Mouse (Mus musculus) lung, postnatal 0 days (tissue): ENCODE measurements around the gene Nfat5. TPM values are rescaled to one million over a fixed set of nuclear protein-coding genes. Genes with fewer than 3 reads are reported as not detected.

Experiments
- ATAC-seq: fragments of 200-750 bp; cut with Nextera tagmentation; 2 replicates; pipeline ENCODE4 v1.8.0; 2017; ENCODE audit warnings: moderate library complexity
- DNase-seq: peaks from one replicate; pipeline ENCODE4 v3.0.0-alpha.2; 2016; ENCODE audit warnings: low spot score
- H3K27ac ChIP-seq: fragments of 300-500 bp; sonication (generic); 2 replicates; pipeline ENCODE4 v1.5.1; 2014; ENCODE audit warnings: antibody characterized with exemption, mild to moderate bottlenecking, low read length, mixed read lengths
- H3K27me3 ChIP-seq: fragments of 300-500 bp; sonication (generic); replicated peaks from 2 replicates; pipeline ENCODE4 v1.6.1; 2014; ENCODE audit warnings: low read length, mixed read lengths; ENCODE audit not compliant: insufficient read depth
- H3K36me3 ChIP-seq: fragments of 300-500 bp; sonication (generic); 2 replicates; pipeline ENCODE4 v1.6.1; 2014; ENCODE audit warnings: low read length, mixed read lengths; ENCODE audit not compliant: insufficient read depth
- H3K4me1 ChIP-seq: fragments of 300-500 bp; sonication (generic); 2 replicates; pipeline ENCODE4 v1.6.1; 2014; ENCODE audit warnings: antibody characterized with exemption, low read depth, low read length, mixed read lengths; ENCODE audit not compliant: insufficient read depth
- H3K4me2 ChIP-seq: fragments of 300-500 bp; sonication (generic); replicated peaks from 2 replicates; pipeline ENCODE4 v1.6.1; 2014; ENCODE audit warnings: low read depth, mild to moderate bottlenecking, low read length, moderate library complexity, mixed read lengths
- H3K4me3 ChIP-seq: fragments of 300-500 bp; sonication (generic); 2 replicates; pipeline ENCODE4 v1.5.1; 2014; ENCODE audit warnings: low read depth, low read length
- H3K9ac ChIP-seq: fragments of 300-500 bp; sonication (generic); replicated peaks from 2 replicates; pipeline ENCODE4 v1.6.1; 2014; ENCODE audit warnings: low read depth, mild to moderate bottlenecking
- H3K9me3 ChIP-seq: fragments of 300-500 bp; sonication (generic); 2 replicates; pipeline ENCODE4 v1.6.1; 2016; ENCODE audit warnings: low read length, mixed read lengths
- CTCF ChIP-seq: IDR thresholded peaks from 2 replicates; pipeline ENCODE4 v1.5.1; 2016; ENCODE audit warnings: antibody characterized with exemption, mild to moderate bottlenecking
- EP300 ChIP-seq: IDR thresholded peaks from 2 replicates; pipeline ENCODE4 v1.6.1; 2016; ENCODE audit warnings: antibody characterized with exemption, mild to moderate bottlenecking, control low read depth
- WGBS: fragments of 180-500 bp; shearing (Covaris S2); extraction: QIAGEN DNeasy Blood & Tissue Kit; methylation state at CpG from one replicate; pipeline ENCODE4 v1.1.7; 2014; 5-methylcytosine and 5-hydroxymethylcytosine counted together
- polyA plus RNA-seq: library from polyadenylated mRNA; unstranded; fragments of >200 nt; fragmentation: Nextera tagmentation; extraction: Ambion mirVana; gene quantifications from 2 replicates; pipeline ENCODE4 v1.2.1, GENCODE M21; 2015

The Nfat5 gene
- polyA plus RNA-seq, 1 experiment from 2014 or later: 8.8 TPM

GRCm38 (mm10) chr8:107389557-107389956, 96.3 kb downstream of the Nfat5 start:
- H3K27me3 ChIP-seq: no peaks in the 10 kb centered on the region

DNA sequence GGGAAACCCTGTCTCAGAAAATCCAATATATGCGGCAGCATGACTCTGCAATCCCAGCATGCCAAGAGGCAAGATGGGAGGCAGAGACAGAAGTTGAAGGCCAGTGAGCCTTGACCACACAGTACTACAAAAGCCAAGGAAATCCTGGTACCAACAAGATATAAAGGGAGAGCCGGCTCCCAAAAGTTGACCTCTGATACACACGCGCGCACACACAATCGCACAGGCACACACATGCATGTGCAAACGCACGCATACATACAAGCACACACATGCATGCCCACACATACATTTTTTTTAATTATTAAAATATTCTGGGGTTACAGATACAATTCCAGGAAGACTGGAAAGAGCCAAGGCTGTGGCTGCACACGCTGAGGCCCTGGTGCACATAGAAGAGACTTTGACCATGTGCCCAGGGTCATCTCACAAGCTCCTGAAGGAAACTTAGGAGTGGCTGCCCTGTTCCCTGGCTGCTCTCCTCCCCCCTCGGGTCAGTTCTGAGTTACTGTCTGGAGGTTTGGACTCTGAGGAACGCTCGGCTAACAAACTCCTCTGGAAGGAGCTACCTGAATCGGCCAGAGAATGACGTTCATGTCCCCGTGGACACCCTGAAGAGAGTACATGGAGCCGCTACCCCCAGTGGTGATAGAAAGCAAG, 97.3 kb downstream of the Nfat5 start:
- Histone ChIP-seq H3K4me2 (no peak overlapping the region), H3K9ac (no peak overlapping the region), H3K9me3 (no peaks in the 10 kb centered on the region), H3K4me3 (no peak overlapping the region), H3K27me3 (no peaks in the 10 kb centered on the region), H3K36me3 (no peaks in the 10 kb centered on the region), H3K27ac (no peak overlapping the region), H3K4me1 (0 out of 2 replicates have a peak, but pooled peaks cover 4% of the 10 kb centered on the region)
- DNase-seq: no peak
- no peak for TF ChIP-seq CTCF
- TF ChIP-seq EP300: no peak
- ATAC-seq: no peak
- WGBS: 94% methylated on average over 16 of the region's 16 CpGs

More at GRCm38 (mm10) chr8:107389557-107389956, 96.3 kb downstream of the Nfat5 start:
- DNase-seq: peak; percentile 72
- Histone ChIP-seq H3K36me3 (no peaks in the 10 kb centered on the region), H3K9me3 (no peaks in the 10 kb centered on the region), H3K4me2 (no peak overlapping the region), H3K9ac (no peak overlapping the region), H3K4me3 (no peak overlapping the region), H3K4me1 (0 out of 2 replicates have a peak, but pooled peaks cover 4% of the 10 kb centered on the region), H3K27ac (no peak overlapping the region)
- TF ChIP-seq EP300 (0 out of 2 replicates have a peak, but pooled peaks have one; percentile 13), CTCF (no peak)
- ATAC-seq: peak; percentile 43
- 24% methylated on average over 8 of the region's 8 CpGs for WGBS

DNA sequence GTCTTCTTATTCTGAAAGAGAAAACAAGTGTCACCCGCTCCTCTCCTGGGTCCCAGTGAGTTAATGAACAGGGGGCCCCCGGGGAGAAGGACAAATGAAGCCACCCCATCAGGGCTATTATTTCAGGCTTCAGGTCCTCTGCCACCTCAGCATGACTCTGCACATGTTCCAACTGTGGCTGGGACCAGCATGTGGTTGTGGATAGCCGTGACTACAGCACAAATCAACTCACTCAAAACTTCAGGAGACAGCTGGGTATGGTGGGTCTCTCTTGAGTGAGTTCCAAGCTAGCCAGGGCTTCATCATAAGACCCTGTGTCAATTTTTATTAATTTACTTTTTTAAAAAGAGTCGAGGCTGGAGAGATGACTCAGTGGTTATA, 97.9 kb downstream of the Nfat5 start:
- no peaks in the 10 kb centered on the region for H3K9me3 ChIP-seq
- ATAC-seq (no peak), DNase-seq (no peak)
- H3K4me2 ChIP-seq: no peak overlapping the region
- H3K27ac ChIP-seq: no peak overlapping the region
- H3K4me3 ChIP-seq: no peak overlapping the region
- TF ChIP-seq EP300 (no peak), CTCF (no peak)
- H3K4me1 ChIP-seq: 0 out of 2 replicates have a peak, but pooled peaks cover 4% of the 10 kb centered on the region
- no peaks in the 10 kb centered on the region for H3K27me3 ChIP-seq
- WGBS: 65% methylated on average over 4 of the region's 4 CpGs
- no peaks in the 10 kb centered on the region for H3K36me3 ChIP-seq
- H3K9ac ChIP-seq: no peak overlapping the region

DNA sequence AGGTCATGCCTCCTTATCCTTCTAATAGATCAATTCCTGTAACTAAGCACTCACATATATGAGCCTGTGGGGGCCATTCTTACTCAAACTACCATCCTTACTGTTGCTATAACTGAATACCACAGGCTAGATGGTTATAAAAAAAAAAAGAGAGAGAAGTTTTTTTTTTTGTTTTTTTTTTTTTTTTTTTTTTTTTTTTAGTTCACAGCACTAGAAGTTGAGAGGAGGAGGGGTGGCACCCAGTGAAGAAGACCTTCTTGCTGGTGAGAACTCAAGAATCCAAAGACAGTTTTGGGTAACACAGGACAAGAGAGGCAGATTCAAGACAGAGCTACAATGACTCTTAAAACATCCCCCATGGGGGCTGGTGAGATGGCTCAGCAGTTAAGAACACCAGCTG, 102.1 kb downstream of the Nfat5 start:
- no peak overlapping the region for H3K27ac ChIP-seq
- H3K9me3 ChIP-seq: no peaks in the 10 kb centered on the region
- H3K9ac ChIP-seq: no peak overlapping the region
- no peaks in the 10 kb centered on the region for H3K4me1 ChIP-seq
- no peaks in the 10 kb centered on the region for H3K27me3 ChIP-seq
- no peaks in the 10 kb centered on the region for H3K36me3 ChIP-seq
- H3K4me2 ChIP-seq: no peak overlapping the region
- no peak overlapping the region for H3K4me3 ChIP-seq
- no peak for TF ChIP-seq CTCF
- TF ChIP-seq EP300: no peak
- DNase-seq (no peak), ATAC-seq (no peak)

DNA sequence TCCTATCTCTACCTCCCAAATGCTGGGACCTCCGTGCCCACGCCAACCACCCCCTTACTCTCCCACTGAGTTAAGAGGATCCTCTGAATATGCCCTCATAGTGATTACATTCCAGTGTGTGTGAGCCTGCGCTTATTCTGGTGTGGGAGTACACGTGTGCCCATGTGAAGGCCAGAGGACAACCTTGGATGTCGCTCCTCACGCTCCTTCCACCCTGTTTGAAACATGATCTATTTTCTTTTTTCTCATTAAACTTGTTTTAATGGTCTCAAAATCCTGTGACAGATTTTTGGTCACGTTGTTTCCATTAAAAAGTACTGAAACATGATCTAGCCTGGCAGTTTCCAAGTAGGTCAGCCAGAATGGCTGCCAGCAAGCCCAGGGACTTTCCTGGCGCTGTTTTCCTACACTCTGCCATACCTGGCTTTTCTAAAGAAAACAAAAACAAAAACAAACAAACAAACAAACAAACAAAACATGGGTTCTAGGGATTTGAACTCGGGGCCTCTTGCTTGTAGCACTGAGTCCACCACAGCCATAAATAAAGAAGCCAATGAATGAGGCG, 102.9 kb downstream of the Nfat5 start:
- Histone ChIP-seq H3K27ac (no peak overlapping the region), H3K9me3 (no peaks in the 10 kb centered on the region), H3K4me2 (no peak overlapping the region), H3K27me3 (no peaks in the 10 kb centered on the region), H3K9ac (no peak overlapping the region), H3K4me3 (no peak overlapping the region), H3K4me1 (no peaks in the 10 kb centered on the region), H3K36me3 (no peaks in the 10 kb centered on the region)
- WGBS: 83% methylated on average over 10 of the region's 10 CpGs
- TF ChIP-seq EP300 (no peak), CTCF (no peak)
- ATAC-seq (no peak), DNase-seq (no peak)

- H3K4me3 ChIP-seq: no peak overlapping the region
- H3K4me1 ChIP-seq: no peaks in the 10 kb centered on the region
- no peak overlapping the region for H3K4me2 ChIP-seq
- ATAC-seq (no peak), DNase-seq (no peak)
- H3K36me3 ChIP-seq: no peaks in the 10 kb centered on the region
- WGBS: 43% methylated on average over 12 of the region's 12 CpGs
- H3K9ac ChIP-seq: no peak overlapping the region
- H3K9me3 ChIP-seq: no peaks in the 10 kb centered on the region
- H3K27ac ChIP-seq: no peak overlapping the region
- TF ChIP-seq CTCF (no peak), EP300 (no peak)
- no peaks in the 10 kb centered on the region for H3K27me3 ChIP-seq
Observed at GRCm38 (mm10) chr8:107397665-107398064, 104.4 kb downstream of the Nfat5 start.
